Mouse (Mus musculus) fibroblast of lung, adult 2 months (primary cell): ENCODE data around the gene Fam240b.

Experiments used
- DNase-seq: peaks from one replicate; pipeline ENCODE4 v3.0.0-alpha.2; 2011; ENCODE audit warnings: low read depth

Fam240b gene

DNA sequence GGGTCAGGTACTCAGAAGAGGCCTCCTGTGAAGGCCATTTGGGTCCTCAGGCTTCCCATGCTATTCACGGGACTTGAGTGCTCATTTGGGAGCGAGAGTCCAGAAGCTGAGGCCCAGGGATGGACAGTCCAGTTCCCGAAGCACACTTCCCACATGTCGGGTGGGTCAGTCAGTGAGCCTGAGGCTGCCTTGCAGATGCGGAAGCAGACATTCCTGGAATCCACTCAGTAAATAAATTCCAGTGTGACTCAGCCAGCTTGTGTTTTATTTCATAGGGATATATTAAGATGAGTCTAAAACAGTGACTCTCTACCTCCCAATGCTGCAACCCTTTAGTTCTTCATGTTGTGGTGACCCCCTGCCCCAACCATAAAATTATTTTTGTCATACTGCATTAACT is 58.1 kb downstream of the Fam240b start:
- DNase-seq, result no peak

DNA sequence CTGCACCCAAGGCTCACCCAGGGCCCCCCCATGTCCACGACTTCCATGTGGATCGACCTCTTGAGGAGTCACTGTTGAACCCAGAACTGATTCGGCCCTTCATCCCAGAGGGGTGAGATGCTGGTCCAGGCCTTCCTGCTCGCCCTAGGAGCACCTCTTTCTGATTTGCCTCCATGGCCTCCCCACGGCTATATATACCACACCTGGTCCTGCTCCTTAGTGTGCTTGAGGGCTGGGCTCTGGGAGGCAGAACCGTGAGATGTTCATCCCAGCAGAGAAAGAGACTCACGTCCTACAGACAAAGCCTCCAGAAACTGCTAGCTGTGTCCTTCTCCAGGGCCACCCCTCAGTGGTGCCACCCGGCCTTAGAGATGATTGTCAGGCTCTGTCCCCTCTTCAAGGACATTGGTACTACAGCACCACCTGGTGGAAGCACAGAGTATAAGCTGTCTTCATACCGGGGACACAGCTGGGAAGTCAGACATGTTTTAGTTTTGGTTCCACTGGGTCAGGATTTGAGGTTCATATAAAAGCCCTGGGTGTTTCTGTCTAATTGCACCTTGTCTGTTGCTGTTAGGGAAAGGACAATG is 58.6 kb downstream of the Fam240b start:
- no peak for DNase-seq

DNA sequence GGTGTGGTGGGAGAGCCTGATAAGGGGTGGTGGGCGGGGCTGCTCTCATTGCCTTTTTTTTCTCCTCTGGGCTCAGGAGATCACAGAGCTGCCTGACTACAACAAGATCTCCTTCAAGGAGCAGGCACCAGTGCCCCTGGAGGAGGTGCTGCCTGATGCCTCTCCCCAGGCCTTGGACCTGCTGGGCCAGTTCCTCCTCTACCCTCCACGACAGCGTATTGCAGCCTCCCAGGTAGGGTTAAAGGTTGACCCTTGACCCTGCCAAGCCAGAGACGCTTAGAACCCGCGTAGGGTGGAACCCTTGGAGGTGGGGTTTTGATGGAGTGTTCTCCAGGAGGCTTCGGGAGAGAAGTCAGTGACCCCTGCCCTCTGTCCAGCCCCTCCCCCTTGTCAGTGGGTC is 59.8 kb downstream of the Fam240b start:
- DNase-seq, result no peak

- peak; percentile 95 for DNase-seq
These were observed 65.3 kb downstream of the Fam240b start, which contains the start of gene Cdk20 for GRCm38 (mm10) chr13:64432017-64432995. Gene Cdk20 (plus strand): TSS chr13:64432314.
